Comparison of ENCODE assay signal across 34 mouse cellular contexts in the genomic region with DNA sequence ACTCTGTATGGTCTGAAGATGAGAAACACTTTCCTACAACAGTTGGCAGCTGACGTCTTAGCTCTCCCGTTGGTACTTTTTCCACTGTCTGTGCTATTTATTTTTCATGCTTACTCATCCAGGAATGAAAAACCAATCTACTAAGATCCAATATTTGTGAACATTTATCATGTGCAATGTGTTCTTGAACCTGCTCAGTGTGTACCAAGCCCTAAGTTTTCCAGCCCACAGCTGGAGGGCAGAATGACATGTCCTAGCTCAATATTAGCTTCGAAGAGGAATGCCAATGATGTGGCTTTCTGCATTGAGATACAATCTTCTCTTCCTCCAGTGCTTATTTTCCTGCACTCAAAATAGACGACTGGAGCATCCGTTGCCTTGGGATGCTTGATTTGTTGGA. TPM values are rescaled to one million over a fixed set of nuclear protein-coding genes. Genes with fewer than 3 reads are reported as not detected.
"Had no signal": no experiment of that assay in that cellular context is flagged by ENCODE, and none has a peak within 500 bp of the region (broad histone marks: within the 10 kb centered on the region; RNA-seq: fewer than 3 reads in every experiment).

No protein-coding gene starts in this region.

- H3K36me3 ChIP-seq: limb, embryonic 10.5 days; limb, embryonic 12.5 days; limb, embryonic 13.5 days; limb, embryonic 15.5 days; liver, embryonic 12.5 days; liver, embryonic 13.5 days; liver, embryonic 15.5 days; lung, embryonic 15.5 days; midbrain, embryonic 10.5 days; midbrain, embryonic 12.5 days; midbrain, embryonic 13.5 days; midbrain, embryonic 15.5 days; neural tube, embryonic 12.5 days had no signal

- H3K4me3 ChIP-seq: left cerebral cortex, adult 2 months; limb, embryonic 10.5 days; limb, embryonic 12.5 days; limb, embryonic 13.5 days; limb, embryonic 15.5 days; liver, embryonic 12.5 days; liver, embryonic 13.5 days; liver, embryonic 15.5 days; lung, embryonic 15.5 days; megakaryocyte, embryonic 14.5 days; midbrain, embryonic 10.5 days; midbrain, embryonic 12.5 days; midbrain, embryonic 13.5 days; midbrain, embryonic 15.5 days; myocyte; neural tube, embryonic 12.5 days had no signal

- ATAC-seq: liver, embryonic 12.5 days; liver, postnatal 0 days; lung, postnatal 0 days; midbrain, embryonic 13.5 days; midbrain, embryonic 15.5 days; midbrain, embryonic 16.5 days had no signal

- H3K4me2 ChIP-seq: limb, embryonic 12.5 days; limb, embryonic 13.5 days; limb, embryonic 15.5 days; liver, embryonic 12.5 days; liver, embryonic 13.5 days; liver, embryonic 15.5 days; lung, embryonic 14.5 days; lung, embryonic 15.5 days; midbrain, embryonic 11.5 days; midbrain, embryonic 12.5 days; midbrain, embryonic 13.5 days; midbrain, embryonic 15.5 days; neural tube, embryonic 12.5 days had no signal

- H3K9ac ChIP-seq: limb, embryonic 12.5 days; limb, embryonic 13.5 days; limb, embryonic 15.5 days; liver, embryonic 12.5 days; liver, embryonic 13.5 days; liver, embryonic 14.5 days; liver, embryonic 15.5 days; liver, postnatal 0 days; lung, embryonic 14.5 days; lung, embryonic 15.5 days; midbrain, embryonic 12.5 days; midbrain, embryonic 13.5 days; midbrain, embryonic 15.5 days; neural tube, embryonic 12.5 days had no signal

- H3K27ac ChIP-seq: left cerebral cortex, adult 2 months; limb, embryonic 10.5 days; limb, embryonic 12.5 days; limb, embryonic 13.5 days; limb, embryonic 15.5 days; liver, embryonic 12.5 days; liver, embryonic 13.5 days; liver, embryonic 14.5 days; liver, embryonic 15.5 days; lung, embryonic 15.5 days; macrophage; midbrain, embryonic 10.5 days; midbrain, embryonic 12.5 days; midbrain, embryonic 13.5 days; midbrain, embryonic 15.5 days; neural tube, embryonic 12.5 days had no signal

- H3K27me3 ChIP-seq: limb, embryonic 12.5 days; limb, embryonic 13.5 days; limb, embryonic 15.5 days; liver, embryonic 12.5 days; liver, embryonic 13.5 days; liver, embryonic 15.5 days; lung, embryonic 15.5 days; megakaryocyte, embryonic 14.5 days; midbrain, embryonic 12.5 days; midbrain, embryonic 13.5 days; midbrain, embryonic 15.5 days; neural tube, embryonic 12.5 days had no signal

- DNase-seq: left cerebral cortex, postnatal 4 days; liver; liver, embryonic 13.5 days; liver, postnatal 0 days; lung, adult 18-20 months; lung, adult 2 months; lung, embryonic 14.5 days; lung, postnatal 10 days; lung, postnatal 14 days; lung, postnatal 36 days; lung, postnatal 4 days; midbrain, embryonic 14.5 days had no signal

- H3K9me3 ChIP-seq: limb, embryonic 10.5 days; limb, embryonic 12.5 days; limb, embryonic 13.5 days; limb, embryonic 15.5 days; liver, embryonic 12.5 days; liver, embryonic 13.5 days; liver, embryonic 15.5 days; lung, embryonic 15.5 days; megakaryocyte, embryonic 14.5 days; midbrain, embryonic 10.5 days; midbrain, embryonic 12.5 days; midbrain, embryonic 13.5 days; midbrain, embryonic 15.5 days; neural tube, embryonic 12.5 days had no signal

- H3K4me1 ChIP-seq: limb, embryonic 10.5 days; limb, embryonic 12.5 days; limb, embryonic 13.5 days; limb, embryonic 15.5 days; liver, embryonic 12.5 days; liver, embryonic 13.5 days; liver, embryonic 15.5 days; lung, embryonic 15.5 days; megakaryocyte, embryonic 14.5 days; midbrain, embryonic 10.5 days; midbrain, embryonic 12.5 days; midbrain, embryonic 13.5 days; midbrain, embryonic 15.5 days; neural tube, embryonic 12.5 days had no signal

RNA-seq across cellular contexts. Expression of gene Prlr, which starts 24.0 kb away (rescaled TPM):
- total RNA-seq: megakaryocyte, adult 5-6 weeks; monocyte, adult 5-6 weeks had no signal
- polyA plus RNA-seq: macrophage, myocyte had no signal
